Mouse (Mus musculus) lung, embryonic 14.5 days (tissue): ENCODE results near the gene Unc5c. TPM values are rescaled to one million over a fixed set of nuclear protein-coding genes. Genes with fewer than 3 reads are reported as not detected.

Experiments
- ATAC-seq: fragments of 200-750 bp; cut with Nextera tagmentation; 2 replicates; pipeline ENCODE4 v1.8.0; 2017; ENCODE audit warnings: mild to moderate bottlenecking, moderate TSS enrichment, moderate library complexity; ENCODE audit not compliant: insufficient read depth
- DNase-seq: peaks from one replicate; pipeline ENCODE4 v3.0.0-alpha.2; 2015
- H3K27ac ChIP-seq: fragments of 300-500 bp; sonication (generic); 2 replicates; pipeline ENCODE4 v1.5.1; 2014; ENCODE audit warnings: low read depth, mild to moderate bottlenecking, moderate library complexity
- H3K27me3 ChIP-seq: fragments of 300-500 bp; sonication (generic); 2 replicates; pipeline ENCODE4 v1.6.1; 2014; ENCODE audit warnings: low read length, control low read depth; ENCODE audit not compliant: insufficient read depth
- H3K36me3 ChIP-seq: fragments of 300-500 bp; sonication (generic); 2 replicates; pipeline ENCODE4 v1.6.1; 2014; ENCODE audit warnings: control low read depth; ENCODE audit not compliant: insufficient read depth
- H3K4me1 ChIP-seq: fragments of 300-500 bp; sonication (generic); 2 replicates; pipeline ENCODE4 v1.6.1; 2014; ENCODE audit warnings: antibody characterized with exemption, control low read depth; ENCODE audit not compliant: insufficient read depth
- H3K4me2 ChIP-seq: fragments of 300-500 bp; sonication (generic); 2 replicates; pipeline ENCODE4 v1.6.1; 2014; ENCODE audit warnings: mild to moderate bottlenecking
- H3K4me3 ChIP-seq: fragments of 300-500 bp; sonication (generic); 2 replicates; pipeline ENCODE4 v1.5.1; 2014; ENCODE audit warnings: low read depth, low read length
- H3K9ac ChIP-seq: fragments of 300-500 bp; sonication (generic); 2 replicates; pipeline ENCODE4 v1.6.1; 2014
- H3K9me3 ChIP-seq: fragments of 300-500 bp; sonication (generic); 2 replicates; pipeline ENCODE4 v1.6.1; 2016; ENCODE audit warnings: low read depth, low read length, control low read depth
- CTCF ChIP-seq: IDR thresholded peaks from 2 replicates; pipeline ENCODE4 v1.5.1; 2016; ENCODE audit warnings: antibody characterized with exemption, low read depth
- WGBS: fragments of 180-500 bp; shearing (Covaris S2); extraction: QIAGEN DNeasy Blood & Tissue Kit; methylation state at CpG from one replicate; pipeline ENCODE4 v1.1.7; 2014; 5-methylcytosine and 5-hydroxymethylcytosine counted together
- polyA plus RNA-seq: library from polyadenylated mRNA; unstranded; fragments of >200 nt; fragmentation: Nextera tagmentation; extraction: Ambion mirVana; gene quantifications from 2 replicates; pipeline ENCODE4 v1.2.1, GENCODE M21; 2014

The Unc5c gene
- polyA plus RNA-seq, 1 experiment from 2014 or later: 32.3 TPM

DNA sequence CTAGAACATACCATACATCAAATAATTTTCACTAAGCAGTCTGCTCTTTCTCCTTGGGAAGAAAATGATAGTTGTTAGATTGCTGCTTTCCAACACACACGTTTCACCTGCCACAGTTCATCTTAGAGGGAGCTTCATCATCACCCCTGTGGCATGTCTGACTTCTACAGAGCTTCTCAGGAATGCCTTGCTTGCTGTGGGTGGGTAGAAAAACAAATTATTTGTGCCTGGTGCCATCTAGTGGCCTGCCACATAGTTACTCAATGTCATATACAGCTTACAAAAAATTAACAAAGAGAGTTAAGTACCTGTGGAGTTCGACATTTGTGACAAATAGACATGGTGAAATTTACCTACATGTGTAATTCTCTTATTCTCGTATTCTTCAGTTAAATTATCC lies 366.1 kb downstream of the Unc5c start:
- H3K4me3 ChIP-seq: no peak overlapping the region
- no peaks in the 10 kb centered on the region for H3K27me3 ChIP-seq
- peak; percentile 75 for DNase-seq
- no peaks in the 10 kb centered on the region for H3K9me3 ChIP-seq
- no peaks in the 10 kb centered on the region for H3K4me1 ChIP-seq
- WGBS: 21% methylated on average over 3 of the region's 3 CpGs
- no peak overlapping the region for H3K27ac ChIP-seq
- peak; percentile 58; the same call in 1 of the 2 replicates for ATAC-seq
- H3K9ac ChIP-seq: no peak overlapping the region
- no peak overlapping the region for H3K4me2 ChIP-seq
- peak; percentile 69 for TF ChIP-seq CTCF
- H3K36me3 ChIP-seq: peaks cover 6% of the 10 kb centered on the region

DNA sequence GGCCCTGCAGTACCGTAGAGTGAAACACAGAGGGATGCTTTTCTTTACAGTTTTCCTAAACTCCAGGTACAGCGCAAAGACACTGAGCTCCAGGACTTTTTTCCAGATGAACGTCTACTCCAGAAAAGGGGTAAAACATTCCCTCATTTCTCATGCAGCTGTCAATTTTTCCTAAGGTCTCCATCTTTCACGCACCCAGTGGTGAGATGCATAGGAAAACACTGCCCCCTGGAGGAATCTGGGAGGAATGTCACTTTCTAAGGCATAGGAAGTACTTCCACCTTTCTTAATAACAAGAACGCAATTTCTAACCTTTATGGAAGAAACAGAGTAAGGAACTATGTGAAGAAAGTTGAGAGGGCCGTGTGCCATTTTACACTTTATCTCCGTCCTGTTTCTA lies 373.8 kb downstream of the Unc5c start:
- H3K4me3 ChIP-seq: no peak overlapping the region
- DNase-seq (peak; percentile 76), ATAC-seq (0 out of 2 replicates have a peak, but pooled peaks have one; percentile 35)
- H3K4me1 ChIP-seq: no peaks in the 10 kb centered on the region
- H3K27me3 ChIP-seq: no peaks in the 10 kb centered on the region
- TF ChIP-seq CTCF: peak; percentile 84
- WGBS: 45% methylated on average over 7 of the region's 7 CpGs
- no peak overlapping the region for H3K4me2 ChIP-seq
- H3K27ac ChIP-seq: no peak overlapping the region
- H3K36me3 ChIP-seq: no peaks in the 10 kb centered on the region
- no peak overlapping the region for H3K9ac ChIP-seq
- H3K9me3 ChIP-seq: no peaks in the 10 kb centered on the region

GRCm38 (mm10) chr3:141849206-141849605 lies 384.2 kb downstream of the Unc5c start:
- H3K9me3 ChIP-seq: no peaks in the 10 kb centered on the region
- no peak overlapping the region for H3K4me3 ChIP-seq
- H3K36me3 ChIP-seq: no peaks in the 10 kb centered on the region
- no peak overlapping the region for H3K27ac ChIP-seq
- H3K4me2 ChIP-seq: no peak overlapping the region
- H3K4me1 ChIP-seq: no peaks in the 10 kb centered on the region
- no peaks in the 10 kb centered on the region for H3K27me3 ChIP-seq
- DNase-seq: no peak
- ATAC-seq: no peak
- WGBS: 75% methylated on average over 1 of the region's 1 CpGs
- TF ChIP-seq CTCF: no peak
- H3K9ac ChIP-seq: no peak overlapping the region

DNA sequence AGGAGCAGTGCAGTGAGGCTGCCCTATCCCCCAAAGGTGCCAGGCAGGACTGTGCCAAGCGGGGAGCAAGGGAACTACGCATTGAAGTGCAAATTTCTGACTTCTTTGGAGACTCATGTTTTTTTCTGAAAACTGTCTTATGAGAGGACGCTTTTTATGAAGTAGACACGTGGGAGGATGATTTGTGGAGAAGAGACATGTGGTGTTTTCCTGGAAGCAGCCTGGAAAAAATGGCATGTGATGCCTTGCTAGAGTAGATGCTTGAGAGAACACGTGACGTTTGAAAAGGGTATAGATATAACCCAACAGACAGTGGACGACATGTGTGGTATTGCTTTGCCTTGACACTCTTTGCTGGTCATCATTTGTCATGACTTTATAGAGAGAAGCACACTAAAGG lies 385.1 kb downstream of the Unc5c start:
- WGBS: 77% methylated on average over 7 of the region's 7 CpGs
- no peak overlapping the region for H3K4me2 ChIP-seq
- no peaks in the 10 kb centered on the region for H3K27me3 ChIP-seq
- TF ChIP-seq CTCF: no peak
- H3K27ac ChIP-seq: no peak overlapping the region
- H3K9me3 ChIP-seq: no peaks in the 10 kb centered on the region
- H3K36me3 ChIP-seq: no peaks in the 10 kb centered on the region
- ATAC-seq (no peak), DNase-seq (no peak)
- no peak overlapping the region for H3K9ac ChIP-seq
- H3K4me3 ChIP-seq: no peak overlapping the region
- no peaks in the 10 kb centered on the region for H3K4me1 ChIP-seq

DNA sequence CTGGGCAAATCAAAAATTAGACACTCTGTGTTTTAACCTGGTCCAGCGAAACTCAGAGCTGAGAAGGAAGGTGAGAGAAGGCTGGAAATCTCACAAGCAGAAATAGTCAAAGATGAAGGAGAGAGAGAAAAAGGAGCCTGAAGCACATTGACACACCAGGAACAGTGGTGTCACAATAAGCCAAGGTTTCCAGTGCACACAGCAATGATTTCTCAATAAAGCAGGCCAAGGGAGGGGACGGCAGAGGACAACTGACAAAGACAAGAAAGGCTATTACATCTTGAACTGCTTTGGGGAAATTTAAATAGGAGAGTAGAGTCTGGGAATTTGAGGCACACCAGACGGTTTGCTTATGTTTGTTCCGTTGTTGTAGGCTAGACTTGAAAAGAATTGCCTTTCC lies 389.3 kb downstream of the Unc5c start:
- H3K27ac ChIP-seq: no peak overlapping the region
- no peaks in the 10 kb centered on the region; the same call in 1 of the 2 replicates for H3K36me3 ChIP-seq
- no peak overlapping the region for H3K9ac ChIP-seq
- H3K27me3 ChIP-seq: no peaks in the 10 kb centered on the region
- 75% methylated on average over 4 of the region's 4 CpGs for WGBS
- ATAC-seq: no peak
- no peak for TF ChIP-seq CTCF
- H3K4me1 ChIP-seq: no peaks in the 10 kb centered on the region
- no peak overlapping the region for H3K4me3 ChIP-seq
- DNase-seq: no peak
- no peak overlapping the region for H3K4me2 ChIP-seq
- H3K9me3 ChIP-seq: no peaks in the 10 kb centered on the region

DNA sequence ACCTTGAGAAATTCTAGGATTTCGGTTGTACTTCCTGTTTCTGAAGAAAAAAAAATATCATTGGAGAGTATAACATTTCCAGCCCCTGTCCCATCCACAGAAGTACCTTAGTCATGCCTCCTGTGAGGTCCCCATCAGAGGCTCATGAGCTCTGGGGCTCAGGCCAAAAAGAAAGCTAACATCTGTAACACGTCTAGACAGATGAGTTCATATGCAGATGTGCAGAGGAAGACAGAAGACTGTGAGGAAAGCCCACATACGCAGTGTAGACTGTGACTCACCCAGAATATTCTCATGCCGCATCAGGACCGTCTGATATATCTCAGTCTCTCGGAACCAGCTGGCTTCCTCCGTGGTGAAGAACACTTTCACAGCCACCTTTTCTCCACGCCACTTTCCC lies 392.1 kb downstream of the Unc5c start:
- H3K4me3 ChIP-seq: no peak overlapping the region
- no peaks in the 10 kb centered on the region for H3K9me3 ChIP-seq
- DNase-seq (peak; percentile 41), ATAC-seq (peak; percentile 62; the same call in 1 of the 2 replicates)
- H3K36me3 ChIP-seq: no peaks in the 10 kb centered on the region; the same call in 1 of the 2 replicates
- no peak overlapping the region for H3K9ac ChIP-seq
- no peak overlapping the region for H3K27ac ChIP-seq
- H3K4me2 ChIP-seq: no peak overlapping the region
- H3K4me1 ChIP-seq: no peaks in the 10 kb centered on the region
- H3K27me3 ChIP-seq: no peaks in the 10 kb centered on the region
- no peak for TF ChIP-seq CTCF
- 59% methylated on average over 8 of the region's 8 CpGs for WGBS

DNA sequence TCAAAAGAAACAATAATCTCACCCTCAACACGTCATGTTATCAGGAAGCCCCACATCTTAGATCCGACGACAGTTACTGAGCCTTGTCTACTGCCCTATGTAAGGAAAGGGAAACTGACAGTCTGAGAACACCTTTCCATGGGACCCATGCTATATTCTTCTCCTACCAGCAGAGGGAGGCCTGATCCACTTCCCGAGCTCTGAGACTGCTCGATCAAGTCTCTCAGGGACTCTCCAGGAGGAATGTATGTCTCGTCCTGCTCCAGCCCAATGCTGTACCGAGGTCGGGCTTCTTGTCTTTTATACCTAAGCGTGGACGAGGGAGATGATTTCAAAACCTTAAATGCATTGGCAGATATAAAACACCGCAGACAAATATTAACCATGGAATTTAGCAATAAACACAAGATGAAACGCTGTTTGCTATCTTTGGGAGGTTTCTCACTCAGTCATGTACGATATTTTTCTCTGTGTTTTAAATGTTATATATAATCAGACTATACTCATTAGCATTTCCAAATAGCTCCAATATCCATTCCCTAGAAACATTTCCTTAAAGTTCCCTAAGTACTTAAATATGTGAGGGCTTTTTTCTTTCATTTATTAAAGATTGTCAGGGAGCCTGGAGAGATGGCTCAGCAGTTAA lies 397.9 kb downstream of the Unc5c start:
- Histone ChIP-seq H3K4me2 (no peak overlapping the region), H3K4me3 (no peak overlapping the region), H3K27ac (no peak overlapping the region), H3K27me3 (no peaks in the 10 kb centered on the region), H3K36me3 (no peaks in the 10 kb centered on the region), H3K9ac (no peak overlapping the region), H3K4me1 (no peaks in the 10 kb centered on the region), H3K9me3 (no peaks in the 10 kb centered on the region)
- WGBS: 15% methylated on average over 13 of the region's 13 CpGs
- peak; percentile 88 for TF ChIP-seq CTCF
- DNase-seq (peak; percentile 87), ATAC-seq (peak; percentile 89)
